Mouse (Mus musculus) heart, postnatal 0 days (tissue): ENCODE results near the gene Notch2.

Source experiments
- CTCF ChIP-seq: IDR thresholded peaks from 2 replicates; pipeline ENCODE4 v1.5.1; 2016; ENCODE audit warnings: antibody characterized with exemption, control low read depth, low read depth
- EP300 ChIP-seq: IDR thresholded peaks from 2 replicates; pipeline ENCODE4 v1.6.1; 2016; ENCODE audit warnings: antibody characterized with exemption, low read depth

DNA sequence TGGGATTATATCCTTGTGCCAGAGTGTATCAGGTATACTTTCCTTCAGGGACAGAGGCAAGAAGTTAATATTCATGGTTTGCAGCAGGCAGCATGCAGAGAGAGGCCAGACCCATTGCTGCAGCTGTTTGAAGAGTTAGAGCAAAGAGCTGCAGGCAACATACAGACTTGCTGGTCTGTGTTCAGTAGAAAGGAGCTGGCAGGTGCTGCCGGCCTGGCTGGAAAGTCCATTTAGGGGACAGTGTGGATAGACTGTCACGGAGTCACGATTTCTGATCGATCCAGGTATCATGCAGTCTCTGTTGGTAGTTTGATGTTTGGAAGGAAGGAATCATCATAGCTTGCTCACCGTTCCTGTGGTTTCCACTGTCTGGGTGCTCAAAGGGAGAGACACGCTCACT lies 92.2 kb downstream of the Notch2 start:
- TF ChIP-seq CTCF (no peak), EP300 (no peak)
